Mouse (Mus musculus): Measurements from ENCODE around the gene Kcng1.

DNA sequence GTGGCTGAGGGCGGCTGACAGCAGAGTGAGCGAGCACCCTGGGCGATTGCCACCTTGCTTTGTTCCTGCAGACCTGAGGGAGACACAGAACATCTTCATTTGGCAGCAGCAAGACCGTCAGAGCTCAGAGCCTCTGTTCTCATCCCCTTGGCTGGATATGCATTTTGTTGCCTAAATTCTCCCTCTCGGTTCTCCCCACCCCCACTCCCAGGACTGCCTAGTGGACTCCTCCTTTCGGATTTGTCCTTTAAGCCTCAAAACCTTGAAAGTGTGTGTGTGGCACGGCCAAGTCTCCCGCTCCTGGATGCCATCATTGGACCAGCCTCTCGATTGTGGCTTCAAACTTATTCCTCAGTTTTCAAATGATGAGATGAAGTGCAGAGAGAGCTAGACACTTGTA is 7.5 kb upstream of the Kcng1 start:
- no peak for TF ChIP-seq POLR2A (IDR thresholded peaks at IDR 0.05; ENCODE audit: borderline replicate concordance, extremely low read depth, low read depth, low read length)
- no peak for TF ChIP-seq CTCF (IDR thresholded peaks at IDR 0.05; ENCODE audit: insufficient read depth, low read length)

Measured in lung, adult 2 months (tissue).